Mouse (Mus musculus): Measurements from ENCODE around the gene Wscd2. TPM values are rescaled to one million over a fixed set of nuclear protein-coding genes. Genes with fewer than 3 reads are reported as not detected.

The Wscd2 gene
- total and polyA plus RNA-seq, 3 experiments = not detected

DNA sequence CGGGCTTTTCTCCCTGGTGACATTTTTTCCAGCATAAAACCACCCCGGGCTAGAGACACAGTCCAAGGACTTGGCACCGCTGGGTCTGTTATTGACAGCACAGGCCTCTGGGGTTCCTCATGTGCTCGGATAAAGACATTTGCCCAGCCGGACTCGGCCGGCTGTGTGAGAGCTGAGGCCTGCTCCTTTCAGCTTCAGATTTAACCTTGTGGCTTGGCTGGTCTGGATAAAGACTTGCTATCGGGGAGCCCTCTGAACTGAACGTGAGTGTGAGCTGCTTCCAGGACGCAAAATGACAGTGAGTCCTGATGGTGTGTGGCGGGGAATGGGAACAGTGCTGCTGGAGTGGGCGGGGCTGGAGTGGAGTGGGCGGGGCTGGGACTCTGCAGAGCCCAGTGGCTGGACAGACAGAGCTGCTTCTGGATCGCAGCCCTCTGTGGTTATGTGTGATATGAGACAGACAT lies 26.8 kb downstream of the Wscd2 start:
- no peaks in the 10 kb centered on the region for H3K9me3 ChIP-seq (replicated peaks; ENCODE audit: insufficient read depth, low read length)
- H3K4me3 ChIP-seq (ENCODE audit: control insufficient read depth in 1 of 2, insufficient read depth in 1 of 2, low read depth in 2 of 2, low read length in 2 of 2) = no peak overlapping the region
- H3K27me3 ChIP-seq (ENCODE audit: control insufficient read depth in 1 of 2, insufficient read depth in 2 of 2, low read length in 2 of 2) = no peaks in the 10 kb centered on the region
- H3K27ac ChIP-seq (ENCODE audit: control insufficient read depth, low read depth, low read length) = no peak overlapping the region
- H3K36me3 ChIP-seq (ENCODE audit: control insufficient read depth in 1 of 2, insufficient read depth in 2 of 2, low read length in 2 of 2) = no peaks in the 10 kb centered on the region
- TF ChIP-seq TAL1 (IDR thresholded peaks at IDR 0.05; ENCODE audit: low read length) = no peak
- no peak for TF ChIP-seq MAX (IDR thresholded peaks at IDR 0.05; ENCODE audit: low read length)
- no peak for TF ChIP-seq POLR2AphosphoS2 (IDR thresholded peaks at IDR 0.05; ENCODE audit: low read length)
- no peak for TF ChIP-seq UBTF (IDR thresholded peaks at IDR 0.05; ENCODE audit: borderline replicate concordance, insufficient read depth, low read depth, low read length)
- no peak for TF ChIP-seq CHD2 (IDR thresholded peaks at IDR 0.05; ENCODE audit: low read length)
- no peak for TF ChIP-seq E2F4 (IDR thresholded peaks at IDR 0.05; ENCODE audit: borderline replicate concordance, low read depth, low read length)
- TF ChIP-seq POLR2AphosphoS5 (IDR thresholded peaks at IDR 0.05; ENCODE audit: borderline replicate concordance, low read depth, low read length) = no peak
- H3K79me2 ChIP-seq (ENCODE audit: control insufficient read depth, insufficient read depth, low read length, poor library complexity) = no peaks in the 10 kb centered on the region
- H3K9ac ChIP-seq (ENCODE audit: control insufficient read depth, low read depth, low read length, poor library complexity, severe bottlenecking) = no peak overlapping the region
- no peak for DNase-seq (ENCODE audit: low read depth, low spot score)
- no peaks in the 10 kb centered on the region for H3K4me1 ChIP-seq (ENCODE audit: control insufficient read depth in 1 of 2, insufficient read depth in 2 of 2, low read length in 2 of 2)

DNA sequence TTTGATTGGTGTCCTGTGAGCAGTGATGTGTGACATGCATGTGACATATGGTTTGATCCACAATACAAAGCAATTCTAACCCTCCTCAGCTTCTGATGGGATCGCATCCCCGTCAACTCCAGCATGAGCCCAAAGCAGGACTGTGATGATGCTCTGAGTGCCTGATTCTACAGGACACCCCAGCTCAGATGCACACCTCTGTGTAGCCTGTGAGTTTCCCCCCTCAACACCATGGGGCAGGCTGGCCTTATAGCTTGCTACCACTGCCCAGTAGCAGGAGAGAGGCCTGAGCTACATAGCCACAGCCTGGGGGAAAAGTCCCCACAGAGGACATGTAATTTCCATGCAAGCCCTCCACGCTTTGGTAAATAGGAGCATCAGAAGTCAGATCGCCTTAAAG lies 27.3 kb downstream of the Wscd2 start:
- Histone ChIP-seq H3K9ac (ENCODE audit: control insufficient read depth, low read depth, low read length, poor library complexity, severe bottlenecking) (no peak overlapping the region), H3K9me3 (replicated peaks; ENCODE audit: insufficient read depth, low read length) (no peaks in the 10 kb centered on the region), H3K36me3 (ENCODE audit: control insufficient read depth in 1 of 2, insufficient read depth in 2 of 2, low read length in 2 of 2) (no peaks in the 10 kb centered on the region), H3K4me1 (ENCODE audit: control insufficient read depth in 1 of 2, insufficient read depth in 2 of 2, low read length in 2 of 2) (no peaks in the 10 kb centered on the region), H3K79me2 (ENCODE audit: control insufficient read depth, insufficient read depth, low read length, poor library complexity) (no peaks in the 10 kb centered on the region), H3K27me3 (ENCODE audit: control insufficient read depth in 1 of 2, insufficient read depth in 2 of 2, low read length in 2 of 2) (no peaks in the 10 kb centered on the region), H3K27ac (ENCODE audit: control insufficient read depth, low read depth, low read length) (no peak overlapping the region), H3K4me3 (ENCODE audit: control insufficient read depth in 1 of 2, insufficient read depth in 1 of 2, low read depth in 2 of 2, low read length in 2 of 2) (no peak overlapping the region)
- TF ChIP-seq TCF12 (IDR thresholded peaks at IDR 0.05; ENCODE audit: low read depth, low read length) = no peak
- TF ChIP-seq CHD1 (IDR thresholded peaks at IDR 0.05; ENCODE audit: low read depth, low read length) = no peak
- TF ChIP-seq ETS1 (IDR thresholded peaks at IDR 0.05; ENCODE audit: low read depth, low read length) = no peak
- no peak for TF ChIP-seq MAX (IDR thresholded peaks at IDR 0.05; ENCODE audit: low read length)
- no peak for TF ChIP-seq NELFE (IDR thresholded peaks at IDR 0.05; ENCODE audit: low read depth, low read length)
- no peak for TF ChIP-seq RAD21 (IDR thresholded peaks at IDR 0.05; ENCODE audit: low read depth, low read length)
- TF ChIP-seq POLR2A (IDR thresholded peaks at IDR 0.05; ENCODE audit: control insufficient read depth in 1 of 2, insufficient read depth in 1 of 2, low read depth in 1 of 2, low read length in 2 of 2, poor library complexity in 1 of 2) = no peak
- no peak for TF ChIP-seq MXI1 (IDR thresholded peaks at IDR 0.05; ENCODE audit: low read depth, low read length)
- no peak for TF ChIP-seq JUND (IDR thresholded peaks at IDR 0.05; ENCODE audit: low read depth, low read length)
- TF ChIP-seq POLR2AphosphoS2 (IDR thresholded peaks at IDR 0.05; ENCODE audit: low read length) = no peak
- no peak for DNase-seq (ENCODE audit: low read depth, low spot score)

DNA sequence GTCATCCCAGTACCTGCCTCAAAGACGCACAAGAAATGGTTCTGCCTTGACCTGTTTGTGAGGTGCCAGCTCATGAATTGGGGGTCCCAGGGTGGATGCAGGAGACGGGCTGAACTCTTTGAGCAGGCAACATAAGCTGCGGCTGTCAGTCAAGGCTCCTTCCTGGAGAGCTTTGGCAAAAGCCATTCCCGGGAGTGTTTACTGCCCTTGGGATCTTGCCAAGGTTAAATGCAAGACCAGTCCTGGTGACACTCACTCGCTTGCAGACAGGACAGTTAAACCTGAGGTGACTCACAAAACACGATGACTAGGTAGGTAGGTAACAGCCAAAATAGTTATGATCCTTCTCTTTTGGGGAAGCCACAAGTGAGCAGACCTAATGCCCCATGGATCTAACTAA lies 30.9 kb downstream of the Wscd2 start:
- no peaks in the 10 kb centered on the region for H3K36me3 ChIP-seq (ENCODE audit: control insufficient read depth in 1 of 2, insufficient read depth in 2 of 2, low read length in 2 of 2)
- no peak overlapping the region for H3K27ac ChIP-seq (ENCODE audit: control insufficient read depth, low read depth, low read length)
- H3K4me3 ChIP-seq (ENCODE audit: control insufficient read depth in 1 of 2, insufficient read depth in 1 of 2, low read depth in 2 of 2, low read length in 2 of 2) = no peak overlapping the region
- no peaks in the 10 kb centered on the region for H3K9me3 ChIP-seq (replicated peaks; ENCODE audit: insufficient read depth, low read length)
- H3K4me1 ChIP-seq (ENCODE audit: control insufficient read depth in 1 of 2, insufficient read depth in 2 of 2, low read length in 2 of 2) = no peaks in the 10 kb centered on the region
- no peaks in the 10 kb centered on the region for H3K79me2 ChIP-seq (ENCODE audit: control insufficient read depth, insufficient read depth, low read length, poor library complexity)
- TF ChIP-seq CHD2 (IDR thresholded peaks at IDR 0.05; ENCODE audit: low read length) (no peak), ELF1 (IDR thresholded peaks at IDR 0.05; ENCODE audit: low read depth, low read length) (no peak), ZNF384 (IDR thresholded peaks at IDR 0.05; ENCODE audit: low read depth, low read length) (no peak), TAL1 (IDR thresholded peaks at IDR 0.05; ENCODE audit: low read length) (no peak), SMC3 (IDR thresholded peaks at IDR 0.05; ENCODE audit: low read depth, low read length) (no peak)
- H3K27me3 ChIP-seq (ENCODE audit: control insufficient read depth in 1 of 2, insufficient read depth in 2 of 2, low read length in 2 of 2) = no peaks in the 10 kb centered on the region
- DNase-seq (ENCODE audit: low read depth, low spot score) = no peak
- no peak overlapping the region for H3K9ac ChIP-seq (ENCODE audit: control insufficient read depth, low read depth, low read length, poor library complexity, severe bottlenecking)
